Mouse (Mus musculus): ENCODE results near the gene 4930469K13Rik.

- TF ChIP-seq CTCF (IDR thresholded peaks at IDR 0.05; ENCODE audit: borderline replicate concordance, control insufficient read depth, extremely low read depth, insufficient read depth, low read length, poor library complexity), result no peak
- TF ChIP-seq POLR2A (IDR thresholded peaks at IDR 0.05; ENCODE audit: control insufficient read depth, extremely low read depth, insufficient read depth, low read length, poor library complexity), result no peak
These were observed 139.6 kb downstream of the 4930469K13Rik start for GRCm38 (mm10) chr11:33958713-33959112.
